In genomic region chr7:45715741-45716459, GRCm38 (mm10) we compare ENCODE assay signal across 1 mouse cellular context.
TF ChIP-seq lines count a peak whose summit lies in the region.

No protein-coding gene starts in this region.

TF ChIP-seq in MEL, 35 proteins besides CTCF, POLR2A, EP300 and RAD21:
- no peak for TF ChIP-seq JUND (IDR thresholded peaks at IDR 0.05; ENCODE audit: low read depth, low read length)
- TF ChIP-seq MAX (IDR thresholded peaks at IDR 0.05; ENCODE audit: low read length), result 0 out of 2 replicates have a peak, but pooled peaks have one; percentile 19
